Mouse (Mus musculus): ENCODE data around the gene Hs2st1.

- no peak for TF ChIP-seq BHLHE40 (IDR thresholded peaks at IDR 0.05; ENCODE audit: borderline replicate concordance, low read depth, low read length)
- no peak for TF ChIP-seq GATA1 (IDR thresholded peaks at IDR 0.05; ENCODE audit: low read depth, low read length)
- no peak for TF ChIP-seq USF1 (IDR thresholded peaks at IDR 0.05; ENCODE audit: low read depth, low read length)
- no peak for TF ChIP-seq CTCF (IDR thresholded peaks at IDR 0.05 in 2 of 3, conservative IDR thresholded peaks at IDR 0.05 in 1 of 3; ENCODE audit: control insufficient read depth in 1 of 3, insufficient read depth in 1 of 3, low read depth in 2 of 3, low read length in 3 of 3, poor library complexity in 1 of 3, severe bottlenecking in 1 of 3)
- no peak for TF ChIP-seq E2F4 (IDR thresholded peaks at IDR 0.05; ENCODE audit: borderline replicate concordance, low read depth, low read length)
- no peak for TF ChIP-seq EP300 (IDR thresholded peaks at IDR 0.05; ENCODE audit: low read depth in 1 of 2, low read length in 2 of 2)
- no peak for TF ChIP-seq NRF1 (IDR thresholded peaks at IDR 0.05; ENCODE audit: insufficient read depth, low read depth, low read length, poor library complexity, severe bottlenecking)
These were observed 103.8 kb downstream of the Hs2st1 start for GRCm38 (mm10) chr3:144466108-144466678.

Measured in MEL (cell line).